Mouse (Mus musculus): Measurements from ENCODE around the gene Efna2. TPM values are rescaled to one million over a fixed set of nuclear protein-coding genes. Genes with fewer than 3 reads are reported as not detected.

Efna2 gene
- polyA plus RNA-seq, 1 experiment from 2014 or later: 12.1 TPM

DNA sequence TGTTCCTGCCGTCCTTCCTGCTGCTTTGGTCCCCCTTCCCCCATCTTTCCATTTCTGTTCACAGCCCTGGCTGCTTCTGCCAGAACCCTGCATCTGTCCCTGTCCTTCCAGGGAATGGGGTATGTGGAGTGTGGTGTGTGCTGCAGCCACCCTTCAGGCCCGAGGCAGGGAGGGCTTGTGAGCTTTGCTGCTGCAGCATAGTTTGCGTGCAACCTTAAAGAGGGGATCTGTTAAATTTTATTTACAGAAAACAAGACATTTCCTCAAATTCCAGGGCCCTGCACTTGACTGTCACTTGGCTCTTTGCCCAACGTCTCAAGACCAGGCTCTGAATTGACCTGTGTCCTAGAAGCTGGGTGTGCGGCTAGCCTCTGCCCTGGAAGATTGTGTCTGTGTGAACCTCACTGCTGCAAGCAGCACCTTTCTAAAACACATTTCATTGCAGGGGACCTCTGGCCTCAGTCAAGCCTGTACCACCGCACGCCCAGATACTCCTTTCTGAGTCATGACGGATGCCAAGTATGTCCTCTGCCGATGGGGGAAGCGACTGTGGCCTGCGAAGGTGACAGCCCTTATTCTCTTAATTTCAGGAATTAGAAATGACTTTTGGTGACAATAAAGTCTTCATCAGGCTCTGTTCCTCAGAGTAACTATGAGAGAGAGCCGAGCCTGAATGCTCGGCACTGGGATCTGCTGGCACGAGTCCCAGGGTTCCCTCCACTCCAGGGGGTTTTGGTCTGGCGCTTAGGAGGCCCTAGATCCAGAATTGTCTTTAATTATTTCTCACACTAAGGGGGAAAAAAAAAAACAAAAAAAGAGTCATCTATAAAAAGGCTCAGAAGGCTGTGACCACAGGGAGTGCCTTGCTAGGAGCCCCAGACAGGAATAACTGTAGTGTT lies 48.8 kb downstream of the Efna2 start:
- H3K27ac ChIP-seq (ENCODE audit: low read length): peak overlapping the region; percentile 92; the same call in 1 of the 2 replicates
- peaks cover 28% of the 10 kb centered on the region for H3K4me1 ChIP-seq (replicated peaks; ENCODE audit: control insufficient read depth, insufficient read depth, low read length)
- 32% methylated on average over 15 of the region's 15 CpGs for WGBS
- no peaks in the 10 kb centered on the region for H3K27me3 ChIP-seq (ENCODE audit: control insufficient read depth, insufficient read depth, low read depth, low read length)
- ATAC-seq (ENCODE audit: low read depth): no peak
- H3K36me3 ChIP-seq (ENCODE audit: control insufficient read depth, insufficient read depth, low read length): peaks cover 26% of the 10 kb centered on the region
- H3K9ac ChIP-seq (ENCODE audit: low read length): peak overlapping the region; percentile 97
- no peaks in the 10 kb centered on the region for H3K9me3 ChIP-seq (ENCODE audit: control insufficient read depth, low read length)
- H3K4me3 ChIP-seq (ENCODE audit: low read length): peak overlapping the region; percentile 87
- H3K4me2 ChIP-seq (ENCODE audit: low read depth, low read length): peak overlapping the region; percentile 94

DNA sequence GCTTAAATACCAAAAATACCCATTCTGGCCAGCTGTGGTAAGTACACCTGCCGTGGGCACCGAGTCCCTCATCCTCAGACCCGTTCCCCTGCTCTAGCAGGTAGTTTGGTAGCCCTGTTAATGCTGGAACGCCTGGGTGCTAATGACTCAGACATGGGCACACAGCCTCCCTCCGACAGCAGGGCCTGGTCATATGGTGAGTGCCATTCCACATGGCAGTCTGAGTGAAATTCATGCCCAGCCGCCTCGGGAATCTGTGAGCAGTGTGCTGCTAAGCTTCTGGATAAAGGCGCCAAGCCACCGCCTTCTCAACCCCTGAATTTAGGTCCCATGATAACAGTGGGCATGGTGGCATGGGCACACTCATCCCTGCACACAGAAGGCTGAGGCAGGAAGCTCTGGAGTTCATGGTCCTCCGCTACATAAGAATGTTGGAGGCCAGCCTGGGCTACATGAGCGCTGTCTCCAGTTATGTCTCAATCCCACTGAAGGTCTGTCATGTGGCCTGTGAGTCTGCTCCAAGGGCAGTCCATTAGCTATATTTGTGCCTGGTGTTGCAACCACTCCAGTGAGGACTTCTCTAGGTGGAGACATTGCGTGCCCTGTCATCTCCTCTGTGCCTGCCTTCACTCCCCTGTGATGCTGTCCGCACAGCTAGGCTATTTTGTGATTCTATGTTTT lies 57.0 kb downstream of the Efna2 start:
- Histone ChIP-seq H3K4me2 (ENCODE audit: low read depth, low read length) (no peak overlapping the region), H3K27ac (ENCODE audit: low read length) (no peak overlapping the region), H3K9ac (ENCODE audit: low read length) (no peak overlapping the region), H3K9me3 (ENCODE audit: control insufficient read depth, low read length) (no peaks in the 10 kb centered on the region), H3K4me1 (replicated peaks; ENCODE audit: control insufficient read depth, insufficient read depth, low read length) (peaks cover 4% of the 10 kb centered on the region; the same call in 1 of the 2 replicates), H3K36me3 (ENCODE audit: control insufficient read depth, insufficient read depth, low read length) (peaks cover 84% of the 10 kb centered on the region), H3K27me3 (ENCODE audit: control insufficient read depth, insufficient read depth, low read depth, low read length) (no peaks in the 10 kb centered on the region), H3K4me3 (ENCODE audit: low read length) (no peak overlapping the region)
- ATAC-seq (ENCODE audit: low read depth): no peak
- 93% methylated on average over 13 of the region's 13 CpGs for WGBS

DNA sequence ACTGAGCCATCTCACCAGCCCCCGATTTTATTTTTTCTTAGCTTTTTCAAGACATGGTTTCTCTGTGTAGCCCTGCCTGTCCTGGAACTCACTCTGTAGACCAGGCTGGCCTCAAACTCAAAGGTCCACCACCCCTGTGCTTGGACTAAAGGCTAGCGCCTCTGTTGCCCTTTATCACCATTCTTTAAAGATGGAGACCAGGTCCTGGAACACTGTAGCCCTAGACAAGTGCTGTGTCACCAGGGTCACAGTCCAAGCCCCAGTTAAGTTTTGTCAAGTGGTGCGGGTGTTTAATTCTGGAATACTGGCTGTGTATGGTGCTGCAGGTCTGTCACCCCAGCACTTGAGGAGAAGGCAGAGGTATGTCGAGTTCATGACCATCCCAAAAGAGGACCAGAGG lies 57.7 kb downstream of the Efna2 start:
- Histone ChIP-seq H3K27ac (ENCODE audit: low read length) (no peak overlapping the region), H3K9ac (ENCODE audit: low read length) (no peak overlapping the region), H3K9me3 (ENCODE audit: control insufficient read depth, low read length) (no peaks in the 10 kb centered on the region), H3K27me3 (ENCODE audit: control insufficient read depth, insufficient read depth, low read depth, low read length) (no peaks in the 10 kb centered on the region), H3K4me1 (replicated peaks; ENCODE audit: control insufficient read depth, insufficient read depth, low read length) (peaks cover 4% of the 10 kb centered on the region; the same call in 1 of the 2 replicates), H3K36me3 (ENCODE audit: control insufficient read depth, insufficient read depth, low read length) (peaks cover 87% of the 10 kb centered on the region), H3K4me3 (ENCODE audit: low read length) (no peak overlapping the region), H3K4me2 (ENCODE audit: low read depth, low read length) (no peak overlapping the region)
- 87% methylated on average over 4 of the region's 4 CpGs for WGBS
- no peak for ATAC-seq (ENCODE audit: low read depth)

DNA sequence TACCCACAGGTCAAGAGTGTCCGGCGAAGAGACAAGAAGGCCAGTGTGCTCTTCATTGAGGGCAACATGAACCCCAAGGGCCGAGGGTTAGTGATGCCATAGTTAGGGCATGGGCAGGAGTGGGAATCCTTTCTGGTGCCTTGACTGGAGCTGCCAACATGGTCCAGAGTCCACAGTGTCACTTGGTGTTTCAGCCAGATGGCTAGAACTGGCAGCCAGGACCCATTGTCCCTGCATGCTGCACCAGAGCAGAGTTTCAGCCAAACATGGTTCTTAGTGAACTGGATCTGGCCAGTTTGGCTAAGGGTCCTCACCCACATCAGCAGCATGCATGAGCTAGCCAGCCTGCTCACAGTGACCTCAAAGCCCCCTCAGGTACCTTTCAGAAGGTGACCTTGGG lies 59.0 kb downstream of the Efna2 start:
- H3K9me3 ChIP-seq (ENCODE audit: control insufficient read depth, low read length): no peaks in the 10 kb centered on the region
- 89% methylated on average over 3 of the region's 3 CpGs for WGBS
- H3K4me2 ChIP-seq (ENCODE audit: low read depth, low read length): no peak overlapping the region
- H3K27me3 ChIP-seq (ENCODE audit: control insufficient read depth, insufficient read depth, low read depth, low read length): no peaks in the 10 kb centered on the region
- H3K36me3 ChIP-seq (ENCODE audit: control insufficient read depth, insufficient read depth, low read length): peaks cover 87% of the 10 kb centered on the region
- H3K4me1 ChIP-seq (replicated peaks; ENCODE audit: control insufficient read depth, insufficient read depth, low read length): no peaks in the 10 kb centered on the region; the same call in 1 of the 2 replicates
- H3K27ac ChIP-seq (ENCODE audit: low read length): no peak overlapping the region
- no peak for ATAC-seq (ENCODE audit: low read depth)
- H3K4me3 ChIP-seq (ENCODE audit: low read length): no peak overlapping the region
- no peak overlapping the region for H3K9ac ChIP-seq (ENCODE audit: low read length)

Other genes starting within 250 kb of the Efna2 start
- 76.7 and 83.0 TPM in 2 replicates for gene Wdr18, start 219.3 kb upstream of the Efna2 start, polyA plus RNA-seq (2015; fragmentation: Nextera tagmentation; extraction: Ambion mirVana)
- 0.25 and 0.75 TPM in 2 replicates for gene Grin3b, start 208.8 kb upstream of the Efna2 start, polyA plus RNA-seq (2015; fragmentation: Nextera tagmentation; extraction: Ambion mirVana)
- 7.3 and 9.0 TPM in 2 replicates for gene Tmem259, start 195.2 kb upstream of the Efna2 start, polyA plus RNA-seq (2015; fragmentation: Nextera tagmentation; extraction: Ambion mirVana)
- 401 and 405 TPM in 2 replicates for gene Cnn2, start 190.9 kb upstream of the Efna2 start, polyA plus RNA-seq (2015; fragmentation: Nextera tagmentation; extraction: Ambion mirVana)
- 4.9 and 5.6 TPM in 2 replicates for gene Abca7, start 183.0 kb upstream of the Efna2 start, polyA plus RNA-seq (2015; fragmentation: Nextera tagmentation; extraction: Ambion mirVana)
- gene Arhgap45, start 162.8 kb upstream of the Efna2 start, polyA plus RNA-seq (2015; fragmentation: Nextera tagmentation; extraction: Ambion mirVana): 18.1 and 21.8 TPM in 2 replicates
- 194 and 210 TPM in 2 replicates for gene Polr2e, start 139.7 kb upstream of the Efna2 start, polyA plus RNA-seq (2015; fragmentation: Nextera tagmentation; extraction: Ambion mirVana)
- gene Gpx4, start 132.3 kb upstream of the Efna2 start, polyA plus RNA-seq (2015; fragmentation: Nextera tagmentation; extraction: Ambion mirVana): 554 and 585 TPM in 2 replicates
- 18.7 and 19.1 TPM in 2 replicates for gene Sbno2, start 73.9 kb upstream of the Efna2 start, polyA plus RNA-seq (2015; fragmentation: Nextera tagmentation; extraction: Ambion mirVana)
- 18.6 and 23.3 TPM in 2 replicates for gene Stk11, start 63.7 kb upstream of the Efna2 start, polyA plus RNA-seq (2015; fragmentation: Nextera tagmentation; extraction: Ambion mirVana)
- gene Atp5d, start 40.9 kb upstream of the Efna2 start, polyA plus RNA-seq (2015; fragmentation: Nextera tagmentation; extraction: Ambion mirVana): 534 and 552 TPM in 2 replicates
- 3.9 and 5.6 TPM in 2 replicates for gene Cbarp, start 38.6 kb upstream of the Efna2 start, polyA plus RNA-seq (2015; fragmentation: Nextera tagmentation; extraction: Ambion mirVana)
- 11.8 and 12.9 TPM in 2 replicates for gene Midn, start 31.2 kb upstream of the Efna2 start, polyA plus RNA-seq (2015; fragmentation: Nextera tagmentation; extraction: Ambion mirVana)
- 73.4 and 83.4 TPM in 2 replicates for gene Cirbp, start 13.5 kb upstream of the Efna2 start, polyA plus RNA-seq (2015; fragmentation: Nextera tagmentation; extraction: Ambion mirVana)
- 12.2 and 13.6 TPM in 2 replicates for gene 1600002K03Rik, start 6.5 kb upstream of the Efna2 start, polyA plus RNA-seq (2015; fragmentation: Nextera tagmentation; extraction: Ambion mirVana)
- gene Mum1, start 47.0 kb downstream of the Efna2 start, polyA plus RNA-seq (2015; fragmentation: Nextera tagmentation; extraction: Ambion mirVana): 66.4 and 68.7 TPM in 2 replicates
- 313 and 320 TPM in 2 replicates for gene Ndufs7, start 69.6 kb downstream of the Efna2 start, polyA plus RNA-seq (2015; fragmentation: Nextera tagmentation; extraction: Ambion mirVana)
- gene Gamt, start 81.5 kb downstream of the Efna2 start, polyA plus RNA-seq (2015; fragmentation: Nextera tagmentation; extraction: Ambion mirVana): 27.5 and 32.8 TPM in 2 replicates
- 45.4 and 50.6 TPM in 2 replicates for gene Dazap1, start 82.0 kb downstream of the Efna2 start, polyA plus RNA-seq (2015; fragmentation: Nextera tagmentation; extraction: Ambion mirVana)
- 915 and 939 TPM in 2 replicates for gene Rps15, start 113.0 kb downstream of the Efna2 start, polyA plus RNA-seq (2015; fragmentation: Nextera tagmentation; extraction: Ambion mirVana)
- gene Apc2, start 116.5 kb downstream of the Efna2 start, polyA plus RNA-seq (2015; fragmentation: Nextera tagmentation; extraction: Ambion mirVana): 0.67 and 0.88 TPM in 2 replicates
- gene 2310011J03Rik, start 141.1 kb downstream of the Efna2 start, polyA plus RNA-seq (2015; fragmentation: Nextera tagmentation; extraction: Ambion mirVana): 49.2 and 51.8 TPM in 2 replicates
- 4.2 and 4.3 TPM in 2 replicates for gene Pcsk4, start 150.0 kb downstream of the Efna2 start, polyA plus RNA-seq (2015; fragmentation: Nextera tagmentation; extraction: Ambion mirVana)
- gene Reep6, start 150.5 kb downstream of the Efna2 start, polyA plus RNA-seq (2015; fragmentation: Nextera tagmentation; extraction: Ambion mirVana): 15.6 and 17.0 TPM in 2 replicates
- 4.1 and 8.3 TPM in 2 replicates for gene Adamtsl5, start 168.9 kb downstream of the Efna2 start, polyA plus RNA-seq (2015; fragmentation: Nextera tagmentation; extraction: Ambion mirVana)
- 0.48 and 0.52 TPM in 2 replicates for gene Plk5, start 177.0 kb downstream of the Efna2 start, polyA plus RNA-seq (2015; fragmentation: Nextera tagmentation; extraction: Ambion mirVana)
- gene Mex3d, start 208.2 kb downstream of the Efna2 start, polyA plus RNA-seq (2015; fragmentation: Nextera tagmentation; extraction: Ambion mirVana): 4.4 and 4.5 TPM in 2 replicates
- 192 and 204 TPM in 2 replicates for gene Mbd3, start 220.1 kb downstream of the Efna2 start, polyA plus RNA-seq (2015; fragmentation: Nextera tagmentation; extraction: Ambion mirVana)
- 618 and 673 TPM in 2 replicates for gene Uqcr11, start 227.3 kb downstream of the Efna2 start, polyA plus RNA-seq (2015; fragmentation: Nextera tagmentation; extraction: Ambion mirVana)